Mouse (Mus musculus): ENCODE results near the gene Ermard.

DNA sequence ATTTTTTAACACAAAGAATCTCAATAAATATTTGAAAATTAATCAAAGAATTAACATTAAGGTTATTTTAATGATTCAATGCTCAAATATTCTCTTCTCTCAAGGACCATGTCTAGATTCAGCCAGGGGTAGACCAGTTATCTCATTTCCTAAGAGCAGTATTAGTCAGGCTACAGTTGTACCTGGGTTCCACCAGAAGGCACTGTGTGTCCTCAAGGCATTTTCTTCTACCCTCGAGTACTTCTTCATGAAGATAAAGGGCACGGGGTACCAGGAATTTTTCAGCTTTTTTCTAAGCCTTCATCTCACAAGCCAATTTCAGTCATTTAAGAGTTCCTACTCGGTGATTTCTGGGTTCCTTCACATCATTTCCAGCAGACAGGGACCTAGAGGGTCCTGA, 50.7 kb downstream of the Ermard start:
- TF ChIP-seq CTCF (IDR thresholded peaks at IDR 0.05; ENCODE audit: low read depth, low read length), result no peak
- TF ChIP-seq POLR2A (IDR thresholded peaks at IDR 0.05; ENCODE audit: borderline replicate concordance, low read depth, low read length), result no peak

Data from bone marrow macrophage, adult 2 months (primary cell).